Mouse (Mus musculus) large intestine, adult 2 months (tissue): ENCODE data around the gene Ggn. TPM values are rescaled to one million over a fixed set of nuclear protein-coding genes. Genes with fewer than 3 reads are reported as not detected.
"Not testable (repeated sequence)": the region's sequence is repeated elsewhere in the genome, so short reads cannot be mapped to it uniquely, and the experiment has no call there.

Experiments
- DNase-seq: peaks from one replicate; pipeline ENCODE4 v3.0.0-alpha.2; 2012; ENCODE audit warnings: low read depth, low spot score
- WGBS: fragments of 180-500 bp; shearing (Covaris S2); methylation state at CpG from one replicate; pipeline ENCODE4 v1.1.7; 2018; 5-methylcytosine and 5-hydroxymethylcytosine counted together
- polyA plus RNA-seq: library from polyadenylated mRNA; depleted of rRNA; stranded (reverse); fragments of >200 nt; gene quantifications from 2 replicates; pipeline ENCODE4 v1.2.3, GENCODE M21; 2012; rRNA removed

Gene Ggn
- 0.40 and 0.47 TPM in 2 replicates for polyA plus RNA-seq

GRCm38 (mm10) chr7:29170066-29170754 lies at the start of gene Ggn, which contains the start of gene Spred3:
TSS of gene Ggn (plus strand) at chr7:29170210.
TSS of gene Spred3 (minus strand) at chr7:29170411.
- WGBS: 1% methylated on average over 30 of the region's 30 CpGs
- DNase-seq: peak; percentile 88

GRCm38 (mm10) chr7:29122821-29123220 lies 47.2 kb upstream of the Ggn start:
- no peak for DNase-seq
- 79% methylated on average over 9 of the region's 9 CpGs for WGBS

GRCm38 (mm10) chr7:29123531-29124358 lies 46.3 kb upstream of the Ggn start:
- 56% methylated on average over 5 of the region's 5 CpGs for WGBS
- DNase-seq: no peak

GRCm38 (mm10) chr7:29124970-29125369 lies 45.0 kb upstream of the Ggn start, which contains the start of gene Ryr1:
TSS of gene Ryr1 (minus strand) at chr7:29125179.
- DNase-seq: peak; percentile 38
- WGBS: 2% methylated on average over 16 of the region's 16 CpGs

GRCm38 (mm10) chr7:29126173-29126915 lies 43.7 kb upstream of the Ggn start:
- WGBS: 6% methylated on average over 7 of the region's 7 CpGs
- DNase-seq: peak; percentile 57

GRCm38 (mm10) chr7:29128725-29129124 lies 41.3 kb upstream of the Ggn start:
- WGBS: 81% methylated on average over 2 of the region's 2 CpGs
- no peak for DNase-seq

- no peak for DNase-seq
- WGBS: 3% methylated on average over 4 of the region's 4 CpGs
These were observed 35.8 kb upstream of the Ggn start for GRCm38 (mm10) chr7:29134230-29134629.

GRCm38 (mm10) chr7:29134693-29135386 lies 35.2 kb upstream of the Ggn start, which contains the start of gene Rasgrp4:
TSS of gene Rasgrp4 (plus strand) at chr7:29134851.
- 3% methylated on average over 19 of the region's 20 CpGs for WGBS
- no peak for DNase-seq

- DNase-seq: no peak
- 42% methylated on average over 16 of the region's 16 CpGs for WGBS
These were observed 32.6 kb upstream of the Ggn start for GRCm38 (mm10) chr7:29137429-29137828.

- WGBS: 87% methylated on average over 3 of the region's 4 CpGs
- DNase-seq: not testable (repeated sequence)
These were observed 30.8 kb upstream of the Ggn start for GRCm38 (mm10) chr7:29139237-29139636.

GRCm38 (mm10) chr7:29141416-29141815 lies 28.6 kb upstream of the Ggn start:
- no peak for DNase-seq
- WGBS: 68% methylated on average over 8 of the region's 8 CpGs

GRCm38 (mm10) chr7:29144006-29144405 lies 26.0 kb upstream of the Ggn start:
- DNase-seq: no peak
- WGBS: 85% methylated on average over 4 of the region's 4 CpGs

- WGBS: 36% methylated on average over 7 of the region's 7 CpGs
- peak; percentile 67 for DNase-seq
These were observed 23.2 kb upstream of the Ggn start for GRCm38 (mm10) chr7:29146625-29147367.

- DNase-seq: no peak
- WGBS: 84% methylated on average over 15 of the region's 15 CpGs
These were observed 21.2 kb upstream of the Ggn start for GRCm38 (mm10) chr7:29148771-29149170.

- DNase-seq: no peak
- WGBS: 70% methylated on average over 10 of the region's 10 CpGs
These were observed 18.5 kb upstream of the Ggn start for GRCm38 (mm10) chr7:29151486-29151885.

GRCm38 (mm10) chr7:29154018-29154720 lies 15.8 kb upstream of the Ggn start:
- WGBS: 98% methylated on average over 14 of the region's 14 CpGs
- no peak for DNase-seq

- DNase-seq: peak; percentile 70
- 8% methylated on average over 37 of the region's 37 CpGs for WGBS
These were observed 14.7 kb upstream of the Ggn start for GRCm38 (mm10) chr7:29155196-29155837.
